Mouse (Mus musculus) G1E (cell line): ENCODE measurements around the gene Malsu1.

Source experiments
- CTCF ChIP-seq: IDR thresholded peaks from 2 replicates; pipeline ENCODE4 v1.5.1; 2012; ENCODE audit warnings: low read depth, low read length, inconsistent platforms, mixed read lengths
- GATA1 ChIP-seq: IDR thresholded peaks from 2 replicates; pipeline ENCODE4 v1.6.1; 2012; ENCODE audit warnings: borderline replicate concordance, low read length, inconsistent platforms, mixed read lengths
- TAL1 ChIP-seq: conservative IDR thresholded peaks from 2 replicates; pipeline ENCODE4 v1.6.1; 2012; ENCODE audit warnings: low read depth, low read length, inconsistent platforms, mixed read lengths

DNA sequence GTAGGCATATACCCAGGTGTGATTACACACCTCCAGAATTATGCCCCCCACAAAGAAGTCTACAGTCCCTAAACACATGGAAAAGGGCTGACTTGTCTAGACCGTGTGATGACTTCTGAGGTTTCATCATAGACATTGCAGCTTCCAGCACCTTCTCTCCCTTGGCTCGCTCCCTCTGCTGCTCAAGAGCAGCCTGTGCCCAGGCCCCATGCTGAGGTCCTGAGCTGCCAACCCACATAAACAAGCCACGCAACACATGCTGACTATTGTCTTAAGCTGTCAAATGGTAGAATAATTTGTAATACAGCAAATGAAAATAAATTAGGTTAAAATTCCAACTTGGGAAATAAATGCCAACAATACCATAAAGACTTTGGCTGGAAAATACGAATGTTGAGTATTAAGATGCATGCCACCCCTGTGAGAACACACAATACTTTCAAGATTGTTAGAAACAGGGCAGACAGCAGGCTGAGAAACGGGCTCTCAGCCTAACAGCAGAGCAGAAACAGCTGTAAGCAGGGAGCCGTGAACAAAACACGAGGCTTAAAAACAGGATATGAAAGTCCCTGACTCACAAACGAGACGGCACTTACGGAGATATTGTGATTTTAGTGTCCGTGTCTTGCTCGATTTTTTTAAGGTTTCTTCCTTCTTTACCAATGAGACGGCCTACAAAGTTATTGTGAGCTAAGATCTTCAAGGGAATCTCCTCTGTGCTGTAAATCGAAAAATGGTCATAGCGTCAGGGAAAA, 33.3 kb downstream of the Malsu1 start:
- TF ChIP-seq CTCF (no peak), TAL1 (no peak), GATA1 (no peak)
